Mouse (Mus musculus) heart, adult 2 months (tissue): ENCODE results near the gene Olfr632. TPM values are rescaled to one million over a fixed set of nuclear protein-coding genes. Genes with fewer than 3 reads are reported as not detected.
A peak's percentile ranks its signal among the peaks of the same experiment; 100 is the strongest.
"Not testable (repeated sequence)": the region's sequence is repeated elsewhere in the genome, so short reads cannot be mapped to it uniquely, and the experiment has no call there.

Source experiments
- DNase-seq, 2 experiments: peaks; one replicate each; pipeline ENCODE4 v3.0.0; 2021
- H3K27ac ChIP-seq: fragments of 200-600 bp; 2 replicates; pipeline ENCODE4 v1.8.1; 2022
- H3K27me3 ChIP-seq: fragments of 200-500 bp; 2 replicates; pipeline ENCODE4 v1.6.1; 2012; ENCODE audit warnings: mild to moderate bottlenecking, low read length, inconsistent platforms, mixed read lengths; ENCODE audit not compliant: control insufficient read depth, insufficient read depth
- H3K36me3 ChIP-seq: fragments of 200-500 bp; 2 replicates; pipeline ENCODE4 v1.6.1; 2012; ENCODE audit warnings: low read length, inconsistent platforms; ENCODE audit not compliant: control insufficient read depth, insufficient read depth
- H3K4me1 ChIP-seq: fragments of 200-500 bp; 2 replicates; pipeline ENCODE4 v1.6.1; 2011; ENCODE audit warnings: low read length; ENCODE audit not compliant: control insufficient read depth, insufficient read depth
- H3K4me3 ChIP-seq: fragments of 200-600 bp; 2 replicates; pipeline ENCODE4 v1.8.1; 2022
- H3K79me2 ChIP-seq: fragments of 200-500 bp; replicated peaks from 2 replicates; pipeline ENCODE4 v1.6.1; 2012; ENCODE audit warnings: mild to moderate bottlenecking, inconsistent platforms, low read length, moderate library complexity, mixed read lengths; ENCODE audit not compliant: control insufficient read depth, insufficient read depth
- H3K9ac ChIP-seq: fragments of 200-500 bp; 2 replicates; pipeline ENCODE4 v1.6.1; 2012; ENCODE audit warnings: low read depth, mild to moderate bottlenecking, control low read depth, inconsistent platforms, low read length, mixed read lengths
- CTCF ChIP-seq: fragments of 200-600 bp; IDR thresholded peaks from 2 replicates; pipeline ENCODE4 v1.8.1; 2022; ENCODE audit warnings: antibody characterized with exemption, mild to moderate bottlenecking, moderate library complexity
- EP300 ChIP-seq: fragments of 200-500 bp; IDR thresholded peaks from 2 replicates; pipeline ENCODE4 v1.6.1; 2011; ENCODE audit warnings: low read depth, low read length, control low read depth; ENCODE audit not compliant: insufficient read depth
- POLR2A ChIP-seq: fragments of 200-500 bp; IDR thresholded peaks from 2 replicates; pipeline ENCODE4 v1.6.1; 2011; ENCODE audit warnings: mild to moderate bottlenecking, low read depth, low read length, control low read depth; ENCODE audit not compliant: insufficient read depth
- WGBS: fragments of 180-500 bp; shearing (Covaris S2); methylation state at CpG from one replicate; pipeline ENCODE4 v1.1.7; 2018; 5-methylcytosine and 5-hydroxymethylcytosine counted together
- intact Hi-C: fragments of 180-260 bp; cut with DNase I; formaldehyde crosslinking; loops from one replicate; pipeline ENCODE4 v1.15.1; 2025
- polyA plus RNA-seq: library from polyadenylated mRNA; depleted of rRNA; stranded (reverse); fragments of >200 nt; gene quantifications from 2 replicates; pipeline ENCODE4 v1.2.3, GENCODE M21; 2012
- total RNA-seq, 2 experiments: library from RNA; stranded (reverse); gene quantifications; 2 replicates each; pipeline ENCODE4 v1.2.3; 2021

Olfr632 gene
- total and polyA plus RNA-seq, 3 experiments = not detected

- TF ChIP-seq EP300 (no peak), CTCF (no peak), POLR2A (no peak)
- H3K9ac ChIP-seq = no peak overlapping the region
- no peak for DNase-seq
- H3K4me3 ChIP-seq = no peak overlapping the region
- H3K79me2 ChIP-seq = no peaks in the 10 kb centered on the region
- H3K27me3 ChIP-seq = no peaks in the 10 kb centered on the region
- H3K27ac ChIP-seq = no peak overlapping the region
- no peaks in the 10 kb centered on the region for H3K4me1 ChIP-seq
- intact Hi-C loops = no loop called here
- H3K36me3 ChIP-seq = no peaks in the 10 kb centered on the region
These were observed 18.8 kb upstream of the Olfr632 start for GRCm38 (mm10) chr7:103915338-103915737.

GRCm38 (mm10) chr7:103928525-103928924 is 5.6 kb upstream of the Olfr632 start, which contains the start of gene Olfr631:
TSS of gene Olfr631 (plus strand) at chr7:103928825.
- Histone ChIP-seq H3K36me3 (no peaks in the 10 kb centered on the region), H3K4me1 (no peaks in the 10 kb centered on the region), H3K79me2 (no peaks in the 10 kb centered on the region), H3K4me3 (no peak within 1 kb of the TSS), H3K9ac (no peak within 1 kb of the TSS), H3K27ac (no peak within 1 kb of the TSS), H3K27me3 (no peaks in the 10 kb centered on the region)
- TF ChIP-seq EP300 (no peak), POLR2A (no peak)
- intact Hi-C loops = no loop called here
- no peak for DNase-seq

GRCm38 (mm10) chr7:103942730-103943129 is 8.6 kb downstream of the Olfr632 start:
- WGBS = 18% methylated on average over 2 of the region's 2 CpGs
- Histone ChIP-seq H3K4me1 (no peaks in the 10 kb centered on the region), H3K9ac (no peak overlapping the region), H3K27ac (no peak overlapping the region), H3K27me3 (no peaks in the 10 kb centered on the region), H3K4me3 (no peak overlapping the region), H3K79me2 (no peaks in the 10 kb centered on the region), H3K36me3 (no peaks in the 10 kb centered on the region)
- peak in 1 of 2 experiments; percentile 22 for DNase-seq
- intact Hi-C loops = no loop called here
- TF ChIP-seq CTCF (peak; percentile 73), POLR2A (no peak), EP300 (no peak)

GRCm38 (mm10) chr7:103944137-103944536 is 10.0 kb downstream of the Olfr632 start, which contains the start of gene Olfr633:
TSS of gene Olfr633 (plus strand) at chr7:103944437.
- intact Hi-C loops = no loop called here
- H3K27ac ChIP-seq = no peak within 1 kb of the TSS
- H3K4me3 ChIP-seq = no peak within 1 kb of the TSS
- H3K36me3 ChIP-seq = no peaks in the 10 kb centered on the region
- no peaks in the 10 kb centered on the region for H3K79me2 ChIP-seq
- no peaks in the 10 kb centered on the region for H3K27me3 ChIP-seq
- no peaks in the 10 kb centered on the region for H3K4me1 ChIP-seq
- TF ChIP-seq EP300 (no peak), POLR2A (no peak), CTCF (no peak)
- no peak for DNase-seq
- no peak within 1 kb of the TSS for H3K9ac ChIP-seq

GRCm38 (mm10) chr7:103966873-103967272 is 32.7 kb downstream of the Olfr632 start:
- H3K4me3 ChIP-seq, H3K79me2 ChIP-seq, H3K4me1 ChIP-seq, H3K9ac ChIP-seq, H3K36me3 ChIP-seq, intact Hi-C loops, DNase-seq, H3K27me3 ChIP-seq, H3K27ac ChIP-seq: not testable (repeated sequence)
- 90% methylated on average over 22 of the region's 22 CpGs for WGBS

- Histone ChIP-seq H3K27me3 (no peaks in the 10 kb centered on the region), H3K4me3 (no peak within 1 kb of the TSS), H3K27ac (no peak within 1 kb of the TSS), H3K9ac (no peak within 1 kb of the TSS), H3K36me3 (no peaks in the 10 kb centered on the region), H3K79me2 (no peaks in the 10 kb centered on the region), H3K4me1 (no peaks in the 10 kb centered on the region)
- 73% methylated on average over 1 of the region's 1 CpGs for WGBS
- TF ChIP-seq POLR2A (no peak), EP300 (no peak), CTCF (no peak)
- DNase-seq = no peak
- intact Hi-C loops = no loop called here
These were observed 36.7 kb downstream of the Olfr632 start, which contains the start of gene Olfr635 for GRCm38 (mm10) chr7:103970852-103971251. TSS of gene Olfr635 (plus strand) at chr7:103971152.
